Mouse (Mus musculus): ENCODE measurements around the gene Atg2b. TPM values are rescaled to one million over a fixed set of nuclear protein-coding genes. Genes with fewer than 3 reads are reported as not detected.
A peak's percentile ranks its signal among the peaks of the same experiment; 100 is the strongest.

The Atg2b gene
- polyA plus RNA-seq (2016; fragmentation: Nextera tagmentation; extraction: Ambion mirVana), result 17.7 and 18.3 TPM in 2 replicates

DNA sequence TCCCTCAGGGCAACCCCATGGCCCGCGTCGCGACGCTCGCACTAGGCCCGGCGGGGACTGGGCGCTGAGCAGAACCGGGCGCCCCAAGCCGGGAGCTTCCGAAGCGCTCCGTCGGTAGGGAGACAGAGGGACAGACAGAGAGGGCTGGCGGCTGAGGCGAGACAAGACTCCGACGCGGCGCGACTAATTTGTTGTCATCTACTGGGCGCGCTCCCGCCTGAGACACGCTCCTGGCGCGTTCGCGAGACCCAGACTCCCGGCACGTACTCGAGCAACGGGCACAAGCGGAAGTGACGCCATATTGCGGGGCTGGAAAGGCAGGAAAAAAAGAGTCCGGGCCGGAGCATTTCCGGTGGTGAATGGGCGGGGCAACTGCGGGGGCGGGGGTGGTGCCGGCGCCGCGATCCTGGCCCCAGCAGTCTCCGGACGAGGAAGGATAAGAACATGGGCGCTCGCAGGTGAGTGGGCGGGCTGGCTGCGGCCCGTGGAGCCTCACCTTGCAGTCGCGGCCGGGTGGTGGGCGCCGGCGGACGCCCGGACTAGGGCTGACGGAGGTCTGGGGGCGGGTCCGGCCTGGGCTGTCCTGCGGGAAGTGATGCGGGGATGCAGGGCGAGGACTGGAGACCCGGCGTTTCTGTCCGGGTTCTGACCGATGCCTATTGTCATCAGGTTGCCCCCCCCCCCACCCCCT lies at the start of gene Atg2b:
Atg2b (minus strand) TSS at position 211 of the 691 bp plus-strand sequence.
- under 1% methylated on average over 68 of the region's 73 CpGs for WGBS
- Histone ChIP-seq H3K4me3 (replicated peaks) (peak within 1 kb of the TSS; percentile 94), H3K9me3 (no peaks in the 10 kb centered on the region), H3K4me1 (peaks cover 28% of the 10 kb centered on the region), H3K9ac (peak within 1 kb of the TSS; percentile 86), H3K27me3 (no peaks in the 10 kb centered on the region), H3K27ac (peak within 1 kb of the TSS; percentile 95), H3K36me3 (replicated peaks) (peaks cover 10% of the 10 kb centered on the region), H3K4me2 (peak within 1 kb of the TSS; percentile 75)
- peak; percentile 94 for ATAC-seq (ENCODE audit: low FRiP score)

DNA sequence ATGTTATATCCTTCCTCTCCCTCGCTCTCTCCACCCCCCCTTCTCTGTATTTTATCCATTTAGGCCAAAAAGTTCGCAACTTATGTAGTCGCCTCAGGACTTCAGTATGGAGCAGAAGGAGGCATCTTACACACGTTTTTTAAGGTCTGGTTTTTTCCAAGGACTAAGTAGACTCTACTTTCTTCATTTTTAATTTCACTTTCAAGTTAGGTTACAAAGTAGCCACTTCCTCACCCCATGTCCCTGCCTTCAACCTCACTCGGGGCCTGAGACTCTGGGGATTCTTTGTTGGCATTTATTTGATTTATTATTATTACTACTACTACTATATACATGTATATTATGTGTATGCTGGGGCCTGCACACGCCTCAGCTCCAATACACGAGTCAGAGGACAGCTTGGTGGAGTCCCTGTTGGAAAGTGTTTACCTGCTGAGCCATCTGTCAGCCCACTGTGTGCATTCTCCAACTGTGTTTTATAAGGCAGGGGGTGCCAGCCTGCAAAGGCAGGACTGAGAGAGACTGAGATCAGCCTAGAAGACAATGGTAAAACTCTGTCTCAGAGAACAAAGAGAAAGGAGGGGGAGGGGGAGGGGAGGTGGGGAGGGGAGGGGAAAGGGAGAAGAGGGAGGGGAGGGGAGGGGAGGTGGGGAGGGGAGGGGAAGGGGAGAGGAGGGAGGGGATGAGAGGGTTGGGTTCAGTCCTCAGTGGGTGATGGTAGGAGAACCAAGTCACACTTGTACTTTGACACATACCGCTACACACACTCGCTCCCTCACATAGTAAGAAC lies 48.6 kb upstream of the Atg2b start:
- Histone ChIP-seq H3K4me1 (no peaks in the 10 kb centered on the region), H3K4me3 (replicated peaks) (no peak overlapping the region), H3K27ac (no peak overlapping the region), H3K36me3 (replicated peaks) (no peaks in the 10 kb centered on the region), H3K4me2 (no peak overlapping the region), H3K27me3 (no peaks in the 10 kb centered on the region), H3K9me3 (no peaks in the 10 kb centered on the region), H3K9ac (no peak overlapping the region)
- WGBS, result 76% methylated on average over 9 of the region's 9 CpGs
- ATAC-seq (ENCODE audit: low FRiP score), result no peak

DNA sequence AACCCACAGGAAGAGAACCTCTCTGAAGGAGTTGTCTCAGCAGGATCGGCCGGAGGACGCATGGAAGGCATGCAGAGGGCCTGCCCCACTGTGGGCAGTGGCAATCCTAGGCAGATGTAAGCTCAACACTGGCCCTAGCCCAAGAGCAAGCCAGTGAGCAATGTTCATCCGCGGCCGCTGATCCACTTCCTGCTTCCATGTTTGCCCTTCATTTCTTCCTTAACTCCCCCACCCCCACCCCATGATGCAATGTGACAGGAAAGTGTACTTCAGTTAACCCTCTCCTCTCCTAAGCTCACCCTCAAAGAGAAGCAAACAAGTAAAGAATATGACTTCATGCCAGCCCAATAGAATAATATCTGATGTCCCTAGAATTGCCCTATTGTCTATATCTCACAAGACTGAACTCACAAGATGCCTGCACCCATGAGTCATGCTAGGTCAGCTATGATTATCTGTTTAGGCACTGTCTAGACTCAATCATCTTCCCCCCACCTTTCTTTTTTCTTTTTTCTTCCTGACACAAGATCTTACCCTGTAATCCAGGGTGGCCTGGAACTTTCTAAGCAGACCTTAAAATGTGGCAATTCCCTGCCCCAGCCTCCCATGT lies 45.9 kb upstream of the Atg2b start:
- WGBS, result 85% methylated on average over 6 of the region's 6 CpGs
- H3K4me2 ChIP-seq, result no peak overlapping the region
- no peaks in the 10 kb centered on the region for H3K27me3 ChIP-seq
- no peaks in the 10 kb centered on the region for H3K36me3 ChIP-seq (replicated peaks)
- no peaks in the 10 kb centered on the region for H3K4me1 ChIP-seq
- H3K9ac ChIP-seq, result no peak overlapping the region
- no peak overlapping the region for H3K27ac ChIP-seq
- no peak overlapping the region for H3K4me3 ChIP-seq (replicated peaks)
- no peaks in the 10 kb centered on the region for H3K9me3 ChIP-seq
- no peak for ATAC-seq (ENCODE audit: low FRiP score)

DNA sequence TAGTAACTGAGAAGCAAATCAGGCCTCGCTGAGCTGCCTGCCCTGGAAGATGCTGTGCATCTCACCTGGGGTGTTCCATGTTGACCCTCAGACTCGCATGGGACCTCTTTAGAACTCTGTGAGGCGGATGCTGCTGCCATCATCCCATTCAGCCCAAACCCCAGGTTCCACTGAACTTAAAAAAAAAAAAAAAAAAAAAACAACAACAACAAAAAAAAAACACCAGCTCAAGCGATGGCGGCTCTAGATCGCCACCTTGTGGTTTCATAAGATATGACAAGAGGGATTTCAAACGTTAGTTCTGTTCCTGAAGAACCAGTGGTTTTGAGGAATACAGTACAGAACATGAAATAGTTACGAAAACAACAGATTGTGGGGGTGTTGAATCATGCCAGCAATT lies 43.0 kb upstream of the Atg2b start:
- no peaks in the 10 kb centered on the region for H3K4me1 ChIP-seq
- no peak overlapping the region for H3K27ac ChIP-seq
- no peak overlapping the region for H3K4me2 ChIP-seq
- WGBS, result 24% methylated on average over 8 of the region's 8 CpGs
- no peak overlapping the region for H3K4me3 ChIP-seq (replicated peaks)
- H3K9ac ChIP-seq, result no peak overlapping the region
- no peak for ATAC-seq (ENCODE audit: low FRiP score)
- no peaks in the 10 kb centered on the region for H3K36me3 ChIP-seq (replicated peaks)
- no peaks in the 10 kb centered on the region for H3K27me3 ChIP-seq
- H3K9me3 ChIP-seq, result no peaks in the 10 kb centered on the region

DNA sequence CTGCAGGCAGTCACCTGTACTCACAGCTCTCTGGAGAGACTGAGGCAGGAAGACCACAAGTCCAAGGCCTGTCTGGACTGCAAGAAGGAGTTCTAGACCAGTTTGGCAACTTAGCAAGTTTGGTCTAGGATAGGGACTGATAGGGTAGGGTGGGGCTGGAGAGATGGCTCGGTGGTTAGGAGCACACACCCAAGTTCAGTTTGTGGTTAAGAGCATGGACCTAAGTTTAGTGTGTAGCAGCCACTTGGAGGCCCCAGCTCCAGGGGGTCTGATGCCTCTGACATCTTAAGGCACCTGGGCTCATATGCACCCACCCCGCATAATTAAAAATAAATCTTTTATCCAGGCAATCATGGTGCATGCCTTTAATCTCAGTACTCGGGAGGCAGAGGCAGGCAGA lies 42.3 kb upstream of the Atg2b start:
- no peak overlapping the region for H3K4me3 ChIP-seq (replicated peaks)
- WGBS, result 93% methylated on average over 3 of the region's 3 CpGs
- no peaks in the 10 kb centered on the region for H3K36me3 ChIP-seq (replicated peaks)

DNA sequence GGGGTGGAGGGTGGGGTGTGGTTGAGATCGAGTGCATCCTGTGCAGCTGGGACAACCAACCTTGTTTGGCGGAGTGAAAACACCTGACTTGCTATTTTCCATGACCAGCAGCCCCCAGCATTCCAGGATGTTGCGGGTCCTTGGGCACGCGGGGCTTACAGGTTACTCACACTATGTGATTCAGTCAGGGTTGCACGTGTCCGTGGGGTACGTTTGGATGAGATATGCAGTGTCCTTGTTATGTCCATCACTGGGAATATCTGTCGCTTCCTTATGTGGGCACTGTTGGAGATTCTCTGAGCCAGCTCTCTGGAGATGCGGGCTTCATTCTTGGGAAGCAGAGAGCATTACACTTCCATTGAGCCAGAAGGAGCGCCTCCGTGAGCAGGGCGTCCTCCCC lies 40.7 kb upstream of the Atg2b start:
- no peak overlapping the region for H3K9ac ChIP-seq
- no peak overlapping the region for H3K4me2 ChIP-seq
- H3K4me3 ChIP-seq (replicated peaks), result no peak overlapping the region
- no peaks in the 10 kb centered on the region for H3K36me3 ChIP-seq (replicated peaks)
- WGBS, result 81% methylated on average over 13 of the region's 13 CpGs
- no peak overlapping the region for H3K27ac ChIP-seq
- no peaks in the 10 kb centered on the region for H3K9me3 ChIP-seq
- H3K27me3 ChIP-seq, result no peaks in the 10 kb centered on the region
- ATAC-seq (ENCODE audit: low FRiP score), result no peak
- peaks cover 9% of the 10 kb centered on the region; the same call in 1 of the 2 replicates for H3K4me1 ChIP-seq

More for the DNA sequence above, 42.3 kb upstream of the Atg2b start:
- Histone ChIP-seq H3K27ac (no peak overlapping the region), H3K27me3 (no peaks in the 10 kb centered on the region), H3K4me1 (no peaks in the 10 kb centered on the region), H3K4me2 (no peak overlapping the region), H3K9ac (no peak overlapping the region), H3K9me3 (no peaks in the 10 kb centered on the region)
- ATAC-seq (ENCODE audit: low FRiP score), result no peak

DNA sequence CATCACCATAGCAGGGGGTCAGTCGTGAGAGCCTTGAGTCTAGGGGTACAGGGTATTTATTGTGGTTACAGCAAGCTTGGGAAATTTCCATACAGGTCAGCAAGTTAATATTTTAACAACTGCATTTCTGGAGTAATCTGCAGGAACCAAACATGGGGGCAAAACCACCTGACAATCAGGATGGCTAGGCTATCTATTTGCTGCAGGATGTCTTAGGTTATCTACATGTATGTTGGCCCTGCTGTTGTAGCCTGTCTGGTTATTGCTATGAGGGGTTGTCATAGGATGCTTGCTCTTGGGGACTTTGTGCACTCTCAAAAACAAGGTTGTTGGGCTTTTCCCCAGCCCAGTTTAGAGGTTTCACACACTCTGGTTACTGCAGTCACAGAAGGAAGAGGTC lies 39.6 kb upstream of the Atg2b start:
- Histone ChIP-seq H3K9me3 (no peaks in the 10 kb centered on the region), H3K4me3 (replicated peaks) (no peak overlapping the region), H3K27me3 (no peaks in the 10 kb centered on the region), H3K9ac (no peak overlapping the region), H3K4me1 (peaks cover 9% of the 10 kb centered on the region; the same call in 1 of the 2 replicates), H3K4me2 (no peak overlapping the region), H3K27ac (no peak overlapping the region), H3K36me3 (replicated peaks) (no peaks in the 10 kb centered on the region)
- ATAC-seq (ENCODE audit: low FRiP score), result no peak
- 43% methylated on average over 1 of the region's 1 CpGs for WGBS

DNA sequence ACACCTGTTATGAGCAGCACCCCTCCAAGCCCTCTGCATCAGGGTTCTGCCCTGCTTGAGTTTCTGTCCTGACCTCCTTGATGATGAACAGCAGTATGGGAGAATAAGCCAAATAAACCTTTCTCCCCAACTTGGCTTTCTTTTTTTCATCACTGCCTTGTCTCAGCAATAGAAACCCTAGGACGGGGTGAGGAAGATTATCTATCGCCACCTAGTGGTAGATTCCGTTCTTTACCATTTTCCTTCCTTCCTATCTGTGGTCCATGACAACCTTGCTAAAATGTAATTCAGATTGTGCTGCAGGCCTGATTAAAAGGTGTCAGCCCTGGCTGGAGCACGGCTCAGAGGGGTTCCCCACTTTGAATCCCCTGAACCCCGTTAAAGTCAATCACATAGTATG lies 37.6 kb upstream of the Atg2b start:
- H3K27ac ChIP-seq, result no peak overlapping the region
- H3K4me1 ChIP-seq, result peaks cover 9% of the 10 kb centered on the region; the same call in 1 of the 2 replicates
- H3K4me3 ChIP-seq (replicated peaks), result no peak overlapping the region
- 6% methylated on average over 5 of the region's 5 CpGs for WGBS
- no peaks in the 10 kb centered on the region for H3K27me3 ChIP-seq
- peak; percentile 36; the same call in 1 of the 2 replicates for ATAC-seq (ENCODE audit: low FRiP score)
- no peaks in the 10 kb centered on the region for H3K9me3 ChIP-seq
- H3K36me3 ChIP-seq (replicated peaks), result no peaks in the 10 kb centered on the region
- H3K4me2 ChIP-seq, result no peak overlapping the region
- no peak overlapping the region for H3K9ac ChIP-seq

DNA sequence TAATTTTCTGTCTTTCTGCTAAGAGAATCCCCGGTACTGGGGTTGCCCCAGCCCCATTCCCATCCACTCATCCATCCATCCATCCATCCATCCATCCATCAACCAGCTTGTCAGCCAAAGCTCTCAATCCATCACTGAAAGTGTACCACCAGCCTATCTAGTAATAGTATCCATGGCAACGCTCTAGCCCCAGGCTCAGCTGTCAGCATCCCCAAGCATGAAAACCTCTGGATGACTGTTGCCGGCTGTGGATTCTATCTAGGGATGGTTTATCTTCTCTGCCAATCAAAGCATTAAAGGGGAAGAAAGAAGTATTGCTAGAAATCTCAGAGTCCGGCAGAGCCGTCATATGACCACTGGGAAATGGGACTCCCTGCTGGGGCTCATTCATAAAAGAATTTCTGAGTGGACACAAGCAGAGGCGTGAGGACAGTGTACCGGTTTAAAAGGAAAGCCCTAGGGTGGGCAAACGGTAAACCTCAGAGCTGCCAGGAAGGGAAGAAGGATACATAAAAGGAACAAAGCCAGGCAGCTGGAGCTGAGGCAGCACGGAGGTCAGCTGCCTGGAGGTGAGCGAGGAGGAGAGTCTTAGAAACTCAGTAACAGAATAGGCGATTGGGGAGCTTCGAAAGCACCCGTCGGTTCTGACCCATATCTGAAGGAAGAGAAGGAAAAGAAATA lies 36.6 kb upstream of the Atg2b start:
- H3K27me3 ChIP-seq, result no peaks in the 10 kb centered on the region
- WGBS, result 40% methylated on average over 14 of the region's 14 CpGs
- ATAC-seq (ENCODE audit: low FRiP score), result peak; percentile 63
- H3K27ac ChIP-seq, result peak overlapping the region; percentile 54; the same call in 1 of the 2 replicates
- H3K9me3 ChIP-seq, result no peaks in the 10 kb centered on the region
- H3K9ac ChIP-seq, result no peak overlapping the region
- H3K4me2 ChIP-seq, result no peak overlapping the region
- no peaks in the 10 kb centered on the region for H3K36me3 ChIP-seq (replicated peaks)
- H3K4me1 ChIP-seq, result peaks cover 9% of the 10 kb centered on the region; the same call in 1 of the 2 replicates
- no peak overlapping the region for H3K4me3 ChIP-seq (replicated peaks)

DNA sequence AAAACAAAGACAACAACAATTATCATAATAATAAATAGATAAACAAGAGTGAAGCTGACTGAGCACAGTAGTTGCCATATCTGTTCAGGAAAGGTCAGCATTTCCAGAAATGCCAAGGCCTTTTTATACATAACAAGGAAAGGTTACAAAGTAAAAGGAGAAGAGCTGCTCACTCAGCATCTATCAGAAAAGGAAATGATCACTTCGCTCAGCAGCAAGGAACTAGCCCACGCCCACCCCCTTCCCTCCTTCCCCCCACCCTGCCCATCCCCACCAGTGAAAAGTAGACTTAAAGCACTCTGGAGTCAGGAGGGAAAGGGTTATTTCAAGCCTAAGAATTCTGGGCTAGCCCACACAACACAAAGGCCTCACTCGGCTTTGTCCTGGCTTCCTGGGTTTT lies 35.2 kb upstream of the Atg2b start:
- H3K27ac ChIP-seq, result no peak overlapping the region
- 71% methylated on average over 3 of the region's 3 CpGs for WGBS

DNA sequence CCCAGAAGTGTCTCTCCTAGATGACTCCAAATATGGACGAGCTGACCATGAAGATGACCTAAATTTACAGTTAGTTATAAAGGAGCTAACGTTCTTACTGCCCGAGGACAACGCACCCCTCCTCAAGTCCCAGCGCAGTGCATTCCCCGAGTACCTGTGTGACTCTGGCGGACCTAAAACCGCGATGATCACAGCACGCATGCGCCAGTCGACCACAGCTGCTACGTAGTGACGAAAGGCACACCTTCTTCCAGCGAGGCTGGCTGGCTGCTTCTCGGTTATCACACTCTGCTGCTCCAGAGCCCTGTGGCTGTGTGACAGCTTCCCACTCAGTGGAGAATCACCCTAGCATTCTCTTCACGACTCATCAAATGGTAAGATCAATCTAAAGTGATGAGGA lies 33.6 kb upstream of the Atg2b start:
- WGBS, result 69% methylated on average over 17 of the region's 17 CpGs
- no peak overlapping the region for H3K4me2 ChIP-seq
- no peak overlapping the region for H3K4me3 ChIP-seq (replicated peaks)

More for the DNA sequence above, 35.2 kb upstream of the Atg2b start:
- Histone ChIP-seq H3K36me3 (replicated peaks) (no peaks in the 10 kb centered on the region), H3K9me3 (no peaks in the 10 kb centered on the region), H3K4me1 (peaks cover 9% of the 10 kb centered on the region; the same call in 1 of the 2 replicates), H3K27me3 (no peaks in the 10 kb centered on the region), H3K4me2 (no peak overlapping the region), H3K4me3 (replicated peaks) (no peak overlapping the region), H3K9ac (no peak overlapping the region)
- ATAC-seq (ENCODE audit: low FRiP score), result no peak

More for the DNA sequence above, 33.6 kb upstream of the Atg2b start:
- H3K4me1 ChIP-seq, result peaks cover 9% of the 10 kb centered on the region; the same call in 1 of the 2 replicates
- H3K27me3 ChIP-seq, result no peaks in the 10 kb centered on the region
- ATAC-seq (ENCODE audit: low FRiP score), result no peak
- H3K36me3 ChIP-seq (replicated peaks), result no peaks in the 10 kb centered on the region
- no peaks in the 10 kb centered on the region for H3K9me3 ChIP-seq
- no peak overlapping the region for H3K27ac ChIP-seq
- H3K9ac ChIP-seq, result no peak overlapping the region

Measured in forebrain, embryonic 12.5 days (tissue).